Mouse (Mus musculus) kidney, postnatal 10 days (tissue): ENCODE measurements around the gene Rsl24d1.
"Not testable (repeated sequence)": the region's sequence is repeated elsewhere in the genome, so short reads cannot be mapped to it uniquely, and the experiment has no call there.

ENCODE experiments used
- DNase-seq: peaks from one replicate; pipeline ENCODE4 v3.0.0; 2021; ENCODE audit warnings: mixed read lengths

The Rsl24d1 gene

GRCm38 (mm10) chr9:73112919-73113906 lies at the start of gene Rsl24d1:
Rsl24d1 (plus strand) TSS chr9:73113426.
- DNase-seq, result peak; percentile 90

DNA sequence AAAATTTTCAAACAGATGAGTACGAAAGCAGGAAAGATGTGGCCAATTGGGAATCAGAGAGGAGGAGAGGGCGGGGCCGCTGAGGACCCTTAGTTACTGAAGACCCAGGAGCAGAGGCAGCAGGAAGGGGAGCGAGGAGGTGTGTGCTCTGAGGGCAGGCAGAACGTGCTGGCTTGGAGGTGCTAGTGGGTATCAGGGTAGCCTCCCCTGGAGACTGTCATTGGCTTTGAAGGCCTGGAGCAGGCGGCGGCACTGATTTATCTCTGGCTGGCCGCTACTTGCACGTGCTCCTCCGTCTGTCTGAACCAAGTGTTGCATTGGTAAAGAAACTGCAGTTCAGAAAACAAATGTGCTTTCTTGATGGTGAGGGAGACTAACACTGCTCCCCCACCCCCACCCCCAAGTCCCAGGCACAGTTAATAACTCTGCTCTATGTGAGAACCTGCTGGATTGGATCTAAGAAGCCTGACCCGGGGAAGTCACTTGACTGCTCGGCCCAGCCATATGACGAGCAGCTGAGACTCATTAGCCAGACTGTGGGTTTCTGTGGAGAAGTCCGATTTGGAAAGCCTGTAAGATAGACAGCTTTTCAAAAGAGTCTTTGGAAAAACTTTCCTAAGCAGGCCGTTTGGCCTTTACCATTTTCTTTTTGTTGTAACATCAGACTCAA lies 49.5 kb upstream of the Rsl24d1 start:
- peak; percentile 57 for DNase-seq

DNA sequence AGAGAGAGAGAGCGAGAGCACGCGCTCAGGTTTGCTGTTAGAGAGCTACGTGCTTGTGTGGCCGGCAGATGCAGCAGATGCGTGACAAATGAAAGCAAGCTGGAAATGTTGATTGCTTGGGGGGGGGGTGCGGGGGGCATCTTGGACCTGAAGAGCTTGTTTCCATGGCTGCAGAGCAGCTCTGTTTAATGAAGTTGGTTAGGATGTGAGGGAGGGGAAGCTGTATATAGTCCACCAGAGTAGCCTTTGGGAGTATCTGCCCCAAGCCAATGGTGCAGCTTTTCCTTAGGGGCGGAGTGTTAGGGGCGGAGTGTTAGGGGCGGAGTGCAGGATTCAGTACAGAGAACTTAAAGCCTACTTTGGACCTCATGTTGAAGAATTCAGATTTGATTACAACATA lies 46.1 kb upstream of the Rsl24d1 start:
- DNase-seq, result no peak

- DNase-seq, result peak; percentile 63
These were observed 45.0 kb upstream of the Rsl24d1 start for GRCm38 (mm10) chr9:73068230-73068679.

GRCm38 (mm10) chr9:73068688-73069087 lies 44.5 kb upstream of the Rsl24d1 start:
- DNase-seq, result no peak

- DNase-seq, result no peak
These were observed 42.1 kb upstream of the Rsl24d1 start for GRCm38 (mm10) chr9:73070971-73071659.

- no peak for DNase-seq
These were observed 40.8 kb upstream of the Rsl24d1 start for GRCm38 (mm10) chr9:73072426-73072825.

GRCm38 (mm10) chr9:73073169-73073568 lies 40.1 kb upstream of the Rsl24d1 start:
- DNase-seq, result no peak

DNA sequence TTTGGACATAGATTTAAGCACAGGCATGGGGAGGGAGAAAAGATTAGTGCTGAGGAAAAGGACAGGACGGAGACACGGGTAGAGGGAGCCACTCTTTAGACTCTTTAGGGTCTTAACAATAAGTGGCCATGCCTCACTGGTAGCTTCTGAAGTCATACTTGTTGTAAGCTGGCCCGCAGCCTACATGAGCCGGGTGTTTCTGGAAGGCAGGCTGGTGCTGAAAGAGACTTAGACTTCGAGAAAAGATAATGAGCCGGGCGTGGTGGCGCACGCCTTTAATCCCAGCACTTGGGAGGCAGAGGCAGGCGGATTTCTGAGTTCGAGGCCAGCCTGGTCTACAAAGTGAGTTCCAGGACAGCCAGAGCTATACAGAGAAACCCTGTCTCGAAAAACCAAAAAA lies 33.9 kb upstream of the Rsl24d1 start:
- not testable (repeated sequence) for DNase-seq

DNA sequence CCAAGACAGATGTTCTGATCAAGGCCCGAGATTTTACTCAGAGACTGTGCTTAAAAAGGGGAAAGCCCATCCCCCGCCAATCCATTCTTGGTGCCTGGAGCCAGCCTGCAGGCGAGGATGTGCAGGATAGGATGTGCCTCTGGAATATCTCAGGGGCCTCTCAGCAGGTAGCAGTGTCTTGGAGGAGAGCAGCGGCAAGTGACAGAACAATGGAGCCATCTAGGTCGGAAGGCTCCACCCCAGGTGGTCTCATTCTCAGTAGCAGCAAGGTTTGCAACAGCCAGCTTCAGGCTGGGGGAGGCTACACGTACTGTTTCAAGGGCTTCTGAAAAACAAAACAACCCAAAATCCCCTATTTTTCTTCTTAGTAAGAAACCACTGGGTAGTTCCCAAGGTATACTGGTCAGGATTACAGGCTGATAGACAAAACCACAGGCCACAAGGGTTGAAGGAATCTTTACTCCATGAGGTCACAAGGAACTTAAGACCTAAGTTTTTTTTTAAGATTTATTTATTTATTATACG lies 33.4 kb upstream of the Rsl24d1 start:
- DNase-seq, result no peak

DNA sequence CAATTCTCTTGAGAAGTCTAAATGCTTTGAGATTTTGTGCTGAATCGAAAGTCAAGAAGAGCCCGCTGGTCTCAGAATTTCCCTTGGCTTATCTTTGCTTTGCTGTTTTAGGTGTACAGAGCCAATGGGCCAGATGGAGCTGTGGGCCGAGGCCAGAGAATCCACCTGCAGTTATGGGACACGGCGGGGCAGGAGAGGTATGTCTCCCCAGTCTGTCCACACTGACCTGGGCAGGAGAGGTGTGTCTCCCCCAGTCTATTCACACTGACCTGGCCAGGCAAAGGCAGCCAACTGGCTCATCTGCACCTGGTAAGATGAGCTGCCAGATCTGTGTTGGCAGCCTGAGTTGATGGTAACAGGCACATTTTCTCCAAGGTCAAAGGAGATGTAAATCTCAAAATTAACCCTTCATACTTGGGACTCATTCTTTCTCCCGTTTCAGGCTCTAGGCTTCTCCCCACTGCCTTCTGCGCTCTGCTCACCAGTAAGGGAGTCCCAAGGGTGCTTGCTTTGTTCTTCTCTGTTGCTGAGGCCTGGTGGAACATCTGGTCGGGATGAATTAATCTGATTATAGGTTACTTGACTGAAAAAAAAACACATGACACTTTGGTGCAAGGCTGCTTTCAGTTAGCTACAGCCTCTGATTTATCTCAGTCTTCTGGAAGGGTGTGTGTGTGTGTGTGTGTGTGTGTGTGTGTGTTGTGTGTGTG lies 30.8 kb upstream of the Rsl24d1 start:
- DNase-seq, result no peak

DNA sequence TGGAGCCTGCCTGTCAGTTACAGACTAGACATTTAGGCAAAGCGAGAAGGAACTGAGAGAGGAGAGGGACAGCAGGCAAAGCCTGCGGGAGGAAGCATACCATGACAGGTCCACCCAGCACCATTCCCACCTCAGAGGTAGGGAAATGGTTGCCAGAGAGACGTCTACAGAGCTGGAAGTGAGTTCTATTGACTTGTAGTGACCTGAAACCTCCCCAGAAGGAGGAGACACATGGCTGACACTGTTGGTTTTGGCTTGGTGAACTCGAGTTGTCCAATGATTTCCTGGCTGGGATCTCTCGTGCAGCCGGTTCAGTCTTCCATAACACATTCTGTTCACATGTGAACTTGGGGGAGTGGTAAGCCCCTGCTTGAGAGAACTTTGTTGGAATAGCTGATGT lies 29.3 kb upstream of the Rsl24d1 start:
- no peak for DNase-seq

DNA sequence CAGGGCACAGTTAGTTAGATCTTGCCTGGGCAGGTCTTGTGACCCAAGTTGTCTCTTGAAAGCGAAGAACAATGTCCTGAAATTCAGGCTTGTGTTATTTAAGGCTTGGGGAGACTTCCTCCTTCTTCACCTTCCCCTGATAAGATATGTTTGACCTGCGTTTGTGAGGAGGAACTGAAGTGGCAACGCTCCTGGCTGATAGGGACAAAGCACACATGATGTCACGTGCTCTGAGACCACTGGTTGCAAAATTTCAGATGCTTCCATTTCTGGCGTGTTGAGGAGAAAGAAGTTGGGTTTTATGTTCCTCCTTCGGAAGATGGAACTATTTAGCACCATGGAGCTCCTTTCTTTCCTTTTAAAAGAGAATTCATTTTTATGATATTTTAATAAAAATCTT lies 27.4 kb upstream of the Rsl24d1 start:
- no peak for DNase-seq

DNA sequence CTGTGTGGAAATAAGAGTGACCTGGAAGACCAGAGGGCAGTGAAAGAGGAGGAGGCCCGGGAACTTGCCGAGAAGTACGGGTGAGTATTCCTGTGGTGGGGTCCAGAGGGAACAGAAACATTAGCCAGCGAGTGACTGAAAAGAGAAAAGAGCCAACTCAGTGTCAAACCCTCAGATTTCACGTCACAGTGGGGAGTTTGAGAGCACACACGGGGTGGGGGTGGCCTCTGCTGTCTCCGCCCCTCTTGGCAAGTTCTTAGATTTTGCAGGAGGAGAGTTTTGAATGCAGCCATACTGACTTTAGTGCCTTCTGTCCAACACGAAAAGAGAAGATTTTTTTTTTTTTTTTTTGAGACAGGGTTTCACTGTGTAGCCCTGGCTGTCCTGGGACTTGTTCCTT lies 26.1 kb upstream of the Rsl24d1 start:
- DNase-seq, result peak; percentile 44

GRCm38 (mm10) chr9:73087581-73087980 lies 25.6 kb upstream of the Rsl24d1 start:
- DNase-seq, result no peak

GRCm38 (mm10) chr9:73089222-73089920 lies 23.9 kb upstream of the Rsl24d1 start:
- no peak for DNase-seq

GRCm38 (mm10) chr9:73090121-73090520 lies 23.1 kb upstream of the Rsl24d1 start:
- no peak for DNase-seq

DNA sequence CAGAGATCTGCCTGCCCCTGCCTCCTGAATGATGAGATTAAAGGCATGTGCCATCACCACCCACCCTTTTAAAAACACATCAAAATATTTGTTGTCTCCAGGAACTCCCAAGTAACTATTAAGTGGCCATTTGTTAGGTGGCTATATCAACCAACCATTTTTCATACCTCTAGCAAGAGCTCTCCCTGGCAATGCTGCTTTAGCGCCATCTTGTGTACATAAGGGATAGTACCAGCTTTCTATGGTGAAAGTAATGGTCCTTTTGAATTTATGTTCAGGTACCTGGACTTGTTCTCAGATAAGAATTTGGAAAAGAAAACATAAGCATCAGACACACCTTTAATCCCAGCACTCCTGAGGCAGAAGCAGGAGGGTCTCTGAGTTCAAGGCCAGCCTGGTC lies 21.5 kb upstream of the Rsl24d1 start:
- DNase-seq, result peak; percentile 39

- no peak for DNase-seq
These were observed 18.6 kb upstream of the Rsl24d1 start for GRCm38 (mm10) chr9:73094580-73094979.

- DNase-seq, result no peak
These were observed 15.3 kb upstream of the Rsl24d1 start for GRCm38 (mm10) chr9:73097898-73098297.

DNA sequence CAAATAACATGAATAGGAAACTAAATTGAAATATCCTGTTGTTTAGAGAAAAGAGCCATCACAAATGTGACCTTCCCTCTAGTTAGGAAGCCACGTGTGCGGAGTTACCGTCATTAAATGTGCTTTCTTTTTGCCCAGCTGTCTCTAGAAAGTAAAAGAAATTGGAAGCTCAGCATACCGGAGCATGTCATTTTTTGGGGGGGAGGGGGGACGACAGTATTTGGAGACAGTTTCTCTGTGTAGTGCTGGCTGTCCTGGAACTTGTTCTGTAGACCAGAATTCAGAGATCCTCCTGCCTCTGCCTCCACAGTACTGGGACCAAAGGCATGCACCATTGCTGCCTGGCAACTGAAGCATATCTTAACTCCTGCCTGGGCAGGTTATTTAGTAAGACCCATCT lies 11.7 kb upstream of the Rsl24d1 start, which contains the start of gene Khdc3:
Khdc3 (plus strand) TSS at position 301 of the 400 bp plus-strand sequence.
- DNase-seq, result no peak

DNA sequence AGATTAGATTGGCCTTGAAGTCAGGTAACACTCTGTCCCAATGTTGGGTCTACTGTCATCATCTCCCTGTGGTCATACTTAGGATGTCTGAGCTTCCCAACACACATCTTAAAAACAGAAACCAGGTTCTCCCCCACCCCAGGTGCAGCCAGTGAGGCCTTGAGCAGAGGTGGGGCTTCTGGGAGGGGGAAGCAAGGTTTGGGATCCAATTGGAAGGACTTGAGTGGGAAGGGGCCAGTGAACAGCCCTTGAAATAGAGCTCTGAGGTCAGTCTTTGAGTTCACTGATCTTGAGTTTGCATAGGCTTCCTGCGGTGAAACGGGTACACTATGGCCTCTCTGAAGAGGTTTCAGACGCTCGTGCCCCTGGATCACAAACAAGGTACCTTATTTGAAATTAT lies 11.0 kb upstream of the Rsl24d1 start, which contains the start of gene Gm20509:
Gm20509 (plus strand) TSS at position 290 of the 400 bp plus-strand sequence.
- no peak for DNase-seq
